Mouse (Mus musculus) lung, adult 2 months (tissue): Measurements from ENCODE around the gene Cd5. TPM values are rescaled to one million over a fixed set of nuclear protein-coding genes. Genes with fewer than 3 reads are reported as not detected.

ENCODE experiments used
- DNase-seq: peaks from one replicate; pipeline ENCODE4 v3.0.0; 2022
- H3K4me1 ChIP-seq: fragments of 200-500 bp; 2 replicates; pipeline ENCODE4 v1.6.1; 2011; ENCODE audit warnings: low read length; ENCODE audit not compliant: control insufficient read depth, insufficient read depth
- H3K4me3 ChIP-seq: fragments of 200-500 bp; replicated peaks from 2 replicates; pipeline ENCODE3; 2011; ENCODE audit warnings: low read depth, mild to moderate bottlenecking, control low read depth, low read length; ENCODE audit errors: extremely low read depth
- CTCF ChIP-seq: fragments of 200-500 bp; IDR thresholded peaks from 2 replicates; pipeline ENCODE4 v1.5.1; 2011; ENCODE audit warnings: mild to moderate bottlenecking, low read length, control low read depth; ENCODE audit not compliant: insufficient read depth
- POLR2A ChIP-seq: fragments of 200-500 bp; IDR thresholded peaks from 2 replicates; pipeline ENCODE4 v1.6.1; 2011; ENCODE audit warnings: low read depth, mild to moderate bottlenecking, control low read depth, low read length, borderline replicate concordance; ENCODE audit errors: extremely low read depth
- WGBS: fragments of 180-500 bp; shearing (Covaris S2); methylation state at CpG from one replicate; pipeline ENCODE4 v1.1.7; 2018; 5-methylcytosine and 5-hydroxymethylcytosine counted together
- polyA plus RNA-seq: library from polyadenylated mRNA; depleted of rRNA; stranded (reverse); fragments of >200 nt; gene quantifications from 2 replicates; pipeline ENCODE4 v1.2.3, GENCODE M21; 2012; rRNA removed

Gene Cd5
- 2.4 and 4.4 TPM in 2 replicates for polyA plus RNA-seq

DNA sequence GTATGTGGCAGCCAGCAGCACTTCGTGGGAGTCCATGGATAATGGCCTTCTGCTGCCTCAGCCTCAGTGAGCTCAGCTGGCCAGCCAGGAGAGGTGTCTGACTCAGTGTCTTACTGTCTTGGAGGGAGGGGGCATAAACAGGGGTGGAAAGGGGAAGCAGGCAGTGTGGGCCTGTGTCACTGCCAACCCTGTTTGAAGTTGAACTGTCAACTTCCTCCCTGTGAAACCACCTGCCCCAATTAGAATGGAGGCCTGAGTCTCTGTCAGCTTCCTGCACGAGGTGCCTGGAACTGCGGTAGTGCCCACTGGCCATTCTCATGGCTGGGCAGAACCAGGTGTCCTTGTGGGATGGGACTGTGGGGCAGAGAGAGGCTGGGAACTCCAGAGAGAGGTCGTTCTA lies at the start of gene Cd5:
Gene Cd5, minus strand, starts transcription at position 192 of the 400 bp plus-strand sequence.
- no peak for DNase-seq
- WGBS = 50% methylated on average over 4 of the region's 4 CpGs

GRCm38 (mm10) chr19:10788242-10788641 lies 49.4 kb upstream of the Cd5 start:
- no peak for DNase-seq
- 73% methylated on average over 9 of the region's 9 CpGs for WGBS
- Histone ChIP-seq H3K4me1 (no peaks in the 10 kb centered on the region), H3K4me3 (no peak overlapping the region)
- TF ChIP-seq CTCF (no peak), POLR2A (no peak)

More for the DNA sequence above, at the start of gene Cd5:
- Histone ChIP-seq H3K4me1 (0 out of 2 replicates have a peak, but pooled peaks cover 3% of the 10 kb centered on the region), H3K4me3 (no peak within 1 kb of the TSS)
- TF ChIP-seq CTCF = no peak
- no peak for TF ChIP-seq POLR2A

DNA sequence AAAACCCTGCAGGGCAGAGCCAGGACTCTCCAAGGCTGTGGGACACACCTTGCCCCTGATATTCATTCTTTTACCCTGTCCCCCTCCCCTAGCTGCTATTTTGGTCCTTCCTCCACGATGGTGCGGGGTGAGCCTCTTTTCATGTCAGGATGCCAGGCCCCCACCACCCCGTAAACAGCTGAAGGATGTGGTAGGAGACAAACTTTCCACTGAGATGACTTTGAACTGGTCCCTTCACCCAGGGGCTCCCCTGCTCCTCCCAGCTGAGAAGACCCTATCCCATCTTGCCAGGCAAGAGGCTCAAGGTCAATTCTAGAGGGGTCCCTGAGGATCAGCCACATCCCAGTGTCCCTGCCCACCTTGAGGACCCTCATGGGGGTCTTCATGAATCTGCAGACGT lies 48.6 kb upstream of the Cd5 start:
- TF ChIP-seq CTCF = no peak
- TF ChIP-seq POLR2A = no peak
- no peak for DNase-seq
- no peak overlapping the region for H3K4me3 ChIP-seq
- no peaks in the 10 kb centered on the region for H3K4me1 ChIP-seq
- 52% methylated on average over 4 of the region's 4 CpGs for WGBS

GRCm38 (mm10) chr19:10786753-10787152 lies 48.0 kb upstream of the Cd5 start:
- 83% methylated on average over 6 of the region's 6 CpGs for WGBS
- TF ChIP-seq CTCF (no peak), POLR2A (no peak)
- Histone ChIP-seq H3K4me1 (no peaks in the 10 kb centered on the region), H3K4me3 (no peak overlapping the region)
- no peak for DNase-seq

- TF ChIP-seq CTCF = no peak
- TF ChIP-seq POLR2A = no peak
- H3K4me3 ChIP-seq = no peak overlapping the region
- 75% methylated on average over 10 of the region's 10 CpGs for WGBS
- no peak for DNase-seq
- H3K4me1 ChIP-seq = no peaks in the 10 kb centered on the region
Measured at GRCm38 (mm10) chr19:10784796-10785459, 46.1 kb upstream of the Cd5 start.

- H3K4me1 ChIP-seq = no peaks in the 10 kb centered on the region
- no peak overlapping the region for H3K4me3 ChIP-seq
- DNase-seq = no peak
- 52% methylated on average over 3 of the region's 3 CpGs for WGBS
- no peak for TF ChIP-seq CTCF
- TF ChIP-seq POLR2A = no peak
Measured at GRCm38 (mm10) chr19:10784061-10784460, 45.3 kb upstream of the Cd5 start.

DNA sequence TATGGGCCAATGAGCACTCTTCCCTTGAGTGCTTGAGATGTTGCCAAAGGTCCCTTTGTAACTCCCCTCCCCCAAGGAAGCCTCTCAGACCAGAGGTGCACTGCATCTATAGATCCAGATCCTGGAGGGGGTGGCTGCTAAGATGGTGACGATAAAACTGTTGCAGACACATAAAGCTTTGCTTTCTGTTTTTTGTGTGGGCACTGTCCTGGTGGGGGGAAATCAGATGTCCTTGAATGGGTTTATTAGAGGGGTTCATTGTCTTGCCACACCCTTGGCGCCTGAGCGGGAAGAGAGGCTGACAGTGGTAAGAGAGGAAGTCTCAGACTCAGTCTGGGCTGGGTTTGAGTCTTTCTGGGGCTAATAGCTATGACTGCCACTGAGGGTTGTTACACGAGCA lies 44.4 kb upstream of the Cd5 start:
- TF ChIP-seq POLR2A (no peak), CTCF (no peak)
- H3K4me1 ChIP-seq = no peaks in the 10 kb centered on the region

DNA sequence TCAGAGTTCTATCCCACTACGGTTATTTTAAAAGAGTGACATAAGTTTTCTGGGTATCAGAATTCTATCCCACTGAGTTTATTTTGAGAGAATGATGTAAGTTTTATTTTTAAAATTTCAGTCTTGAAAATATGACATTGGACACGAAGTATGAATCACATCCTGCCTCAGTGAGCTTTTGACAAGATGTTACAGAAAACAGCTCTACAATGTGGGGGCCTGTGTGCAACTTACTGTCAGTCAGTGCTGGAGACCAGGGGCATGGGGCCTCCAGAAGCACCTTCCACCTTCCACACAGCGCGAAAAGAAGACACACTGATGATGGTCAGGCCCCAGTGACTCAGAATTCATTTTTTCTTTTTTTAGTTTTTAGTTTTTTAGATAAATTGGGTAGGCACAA lies 42.8 kb upstream of the Cd5 start:
- DNase-seq = no peak
- Histone ChIP-seq H3K4me1 (no peaks in the 10 kb centered on the region), H3K4me3 (no peak overlapping the region)
- TF ChIP-seq CTCF = no peak
- WGBS = 66% methylated on average over 4 of the region's 4 CpGs

More for the DNA sequence above, 44.4 kb upstream of the Cd5 start:
- 64% methylated on average over 4 of the region's 4 CpGs for WGBS
- H3K4me3 ChIP-seq = no peak overlapping the region
- DNase-seq = no peak

GRCm38 (mm10) chr19:10776906-10777305 lies 38.1 kb upstream of the Cd5 start:
- DNase-seq = no peak
- no peak overlapping the region for H3K4me3 ChIP-seq
- H3K4me1 ChIP-seq = no peaks in the 10 kb centered on the region
- WGBS = 78% methylated on average over 4 of the region's 4 CpGs
- no peak for TF ChIP-seq CTCF

DNA sequence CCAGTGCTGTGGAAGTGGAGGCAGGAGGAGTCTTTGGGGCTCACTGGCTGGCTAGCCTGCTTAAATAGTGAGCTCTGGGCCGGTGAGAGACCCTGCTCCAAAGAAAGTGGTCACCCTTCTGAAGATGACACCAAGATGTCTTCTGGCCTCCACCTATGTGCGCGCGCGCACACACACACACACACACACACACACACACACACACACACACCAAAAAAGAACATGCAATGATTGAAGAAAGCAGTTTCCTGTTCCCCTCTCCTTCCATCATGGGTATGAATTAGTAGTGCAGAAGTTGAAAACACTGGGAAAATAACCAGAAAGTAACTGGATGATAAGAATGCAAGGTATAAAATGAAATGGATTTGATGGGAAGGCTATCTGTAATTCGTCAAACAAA lies 35.3 kb upstream of the Cd5 start:
- no peaks in the 10 kb centered on the region for H3K4me1 ChIP-seq
- 96% methylated on average over 6 of the region's 6 CpGs for WGBS
- no peak for TF ChIP-seq CTCF
- no peak for TF ChIP-seq POLR2A
- no peak for DNase-seq
- no peak overlapping the region for H3K4me3 ChIP-seq
